Mouse (Mus musculus): ENCODE results near the gene Gm7694.

DNA sequence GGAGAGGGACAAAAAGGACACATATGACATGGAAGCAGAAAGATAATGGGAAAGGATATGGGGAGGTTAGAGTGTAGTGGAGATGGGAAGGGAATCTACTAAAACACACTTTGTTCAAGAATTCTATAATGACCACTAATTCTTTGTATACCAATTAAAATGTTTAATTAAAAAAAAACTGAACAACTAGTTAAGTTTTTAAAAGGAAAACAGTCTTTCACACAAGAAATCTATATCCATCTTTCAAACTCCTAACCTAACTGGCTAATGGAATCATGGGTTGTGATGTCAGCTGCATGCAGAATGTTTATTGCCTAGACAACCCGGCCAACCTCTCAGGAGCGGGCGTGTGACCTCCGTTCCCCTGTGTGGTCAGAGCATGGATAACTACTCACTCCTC is 2.4 kb upstream of the Gm7694 start, which contains the start of gene Spata46:
- no peak for TF ChIP-seq CTCF (IDR thresholded peaks at IDR 0.05)
- TF ChIP-seq EP300 (IDR thresholded peaks at IDR 0.05), result no peak

All from lung, postnatal 0 days (tissue).